Mouse (Mus musculus) midbrain, embryonic 12.5 days (tissue): ENCODE measurements around the gene Srgap1. TPM values are rescaled to one million over a fixed set of nuclear protein-coding genes. Genes with fewer than 3 reads are reported as not detected.

ENCODE experiments used
- ATAC-seq: fragments of 200-750 bp; cut with Nextera tagmentation; 2 replicates; pipeline ENCODE4 v1.8.0; 2017; ENCODE audit warnings: low read depth, moderate TSS enrichment, moderate library complexity; ENCODE audit not compliant: low FRiP score
- H3K27ac ChIP-seq: fragments of 300-500 bp; sonication (generic); replicated peaks from 2 replicates; pipeline ENCODE4 v1.5.1; 2016; ENCODE audit warnings: mild to moderate bottlenecking
- H3K27me3 ChIP-seq: fragments of 300-500 bp; sonication (generic); 2 replicates; pipeline ENCODE4 v1.6.1; 2016; ENCODE audit warnings: mild to moderate bottlenecking
- H3K36me3 ChIP-seq: fragments of 300-500 bp; sonication (generic); 2 replicates; pipeline ENCODE4 v1.6.1; 2016
- H3K4me1 ChIP-seq: fragments of 300-500 bp; sonication (generic); 2 replicates; pipeline ENCODE4 v1.6.1; 2016
- H3K4me2 ChIP-seq: fragments of 300-500 bp; sonication (generic); replicated peaks from 2 replicates; pipeline ENCODE4 v1.6.1; 2016; ENCODE audit warnings: mild to moderate bottlenecking, moderate library complexity
- H3K4me3 ChIP-seq: fragments of 300-500 bp; sonication (generic); 2 replicates; pipeline ENCODE4 v1.5.1; 2016; ENCODE audit warnings: mild to moderate bottlenecking
- H3K9ac ChIP-seq: fragments of 300-500 bp; sonication (generic); replicated peaks from 2 replicates; pipeline ENCODE4 v1.6.1; 2016; ENCODE audit warnings: mild to moderate bottlenecking, moderate library complexity
- H3K9me3 ChIP-seq: fragments of 300-500 bp; sonication (generic); 2 replicates; pipeline ENCODE4 v1.6.1; 2016; ENCODE audit warnings: mild to moderate bottlenecking
- WGBS: fragments of 180-500 bp; shearing (Covaris S2); methylation state at CpG from one replicate; pipeline ENCODE4 v1.1.7; 2016; 5-methylcytosine and 5-hydroxymethylcytosine counted together
- polyA plus RNA-seq: library from polyadenylated mRNA; unstranded; fragments of >200 nt; fragmentation: Nextera tagmentation; extraction: Ambion mirVana; gene quantifications from 2 replicates; pipeline ENCODE4 v1.2.1, GENCODE M21; 2016

Gene Srgap1
- polyA plus RNA-seq, 1 experiment from 2014 or later, result 30.1 TPM

- no peak overlapping the region for H3K27ac ChIP-seq
- H3K27me3 ChIP-seq, result no peaks in the 10 kb centered on the region
- H3K36me3 ChIP-seq, result no peaks in the 10 kb centered on the region
- 56% methylated on average over 4 of the region's 4 CpGs for WGBS
- no peak overlapping the region for H3K4me3 ChIP-seq
- H3K9me3 ChIP-seq, result no peaks in the 10 kb centered on the region
- H3K4me1 ChIP-seq, result no peaks in the 10 kb centered on the region
- no peak overlapping the region for H3K4me2 ChIP-seq
- H3K9ac ChIP-seq, result no peak overlapping the region
- no peak for ATAC-seq
These were observed 60.1 kb downstream of the Srgap1 start for GRCm38 (mm10) chr10:121986997-121987396.

- H3K9ac ChIP-seq, result no peak overlapping the region
- no peak overlapping the region for H3K4me2 ChIP-seq
- H3K4me3 ChIP-seq, result no peak overlapping the region
- no peaks in the 10 kb centered on the region for H3K27me3 ChIP-seq
- peaks cover 3% of the 10 kb centered on the region; the same call in 1 of the 2 replicates for H3K4me1 ChIP-seq
- H3K27ac ChIP-seq, result no peak overlapping the region
- no peaks in the 10 kb centered on the region for H3K9me3 ChIP-seq
- WGBS, result 95% methylated on average over 10 of the region's 10 CpGs
- no peaks in the 10 kb centered on the region for H3K36me3 ChIP-seq
- ATAC-seq, result no peak
These were observed 62.2 kb downstream of the Srgap1 start for GRCm38 (mm10) chr10:121984887-121985286.

GRCm38 (mm10) chr10:121983993-121984610, 63.0 kb downstream of the Srgap1 start:
- no peaks in the 10 kb centered on the region for H3K9me3 ChIP-seq
- no peak overlapping the region for H3K4me3 ChIP-seq
- H3K27me3 ChIP-seq, result no peaks in the 10 kb centered on the region
- H3K4me2 ChIP-seq, result no peak overlapping the region
- peaks cover 3% of the 10 kb centered on the region; the same call in 1 of the 2 replicates for H3K4me1 ChIP-seq
- no peak overlapping the region for H3K9ac ChIP-seq
- no peaks in the 10 kb centered on the region for H3K36me3 ChIP-seq
- H3K27ac ChIP-seq, result no peak overlapping the region
- 79% methylated on average over 10 of the region's 10 CpGs for WGBS
- no peak for ATAC-seq

GRCm38 (mm10) chr10:121975330-121975729, 71.8 kb downstream of the Srgap1 start:
- H3K27me3 ChIP-seq, result no peaks in the 10 kb centered on the region
- H3K36me3 ChIP-seq, result no peaks in the 10 kb centered on the region
- H3K4me3 ChIP-seq, result no peak overlapping the region
- no peak overlapping the region for H3K9ac ChIP-seq
- ATAC-seq, result no peak
- H3K27ac ChIP-seq, result no peak overlapping the region
- H3K9me3 ChIP-seq, result no peaks in the 10 kb centered on the region
- H3K4me2 ChIP-seq, result no peak overlapping the region
- WGBS, result 87% methylated on average over 6 of the region's 6 CpGs
- H3K4me1 ChIP-seq, result peaks cover 10% of the 10 kb centered on the region; the same call in 1 of the 2 replicates

GRCm38 (mm10) chr10:121974591-121974990, 72.5 kb downstream of the Srgap1 start:
- 87% methylated on average over 4 of the region's 4 CpGs for WGBS
- Histone ChIP-seq H3K4me1 (peaks cover 11% of the 10 kb centered on the region; the same call in 1 of the 2 replicates), H3K4me2 (no peak overlapping the region), H3K36me3 (no peaks in the 10 kb centered on the region), H3K27me3 (no peaks in the 10 kb centered on the region), H3K27ac (no peak overlapping the region), H3K9ac (no peak overlapping the region), H3K9me3 (no peaks in the 10 kb centered on the region), H3K4me3 (no peak overlapping the region)
- no peak for ATAC-seq

- WGBS, result 91% methylated on average over 7 of the region's 7 CpGs
- no peak overlapping the region for H3K9ac ChIP-seq
- no peak for ATAC-seq
- no peaks in the 10 kb centered on the region for H3K36me3 ChIP-seq
- H3K27me3 ChIP-seq, result no peaks in the 10 kb centered on the region
- H3K4me3 ChIP-seq, result no peak overlapping the region
- H3K4me2 ChIP-seq, result no peak overlapping the region
- peaks cover 18% of the 10 kb centered on the region for H3K4me1 ChIP-seq
- H3K27ac ChIP-seq, result no peak overlapping the region
- no peaks in the 10 kb centered on the region for H3K9me3 ChIP-seq
These were observed 73.8 kb downstream of the Srgap1 start for GRCm38 (mm10) chr10:121973281-121973680.

- Histone ChIP-seq H3K4me2 (no peak overlapping the region), H3K36me3 (no peaks in the 10 kb centered on the region), H3K4me1 (peaks cover 20% of the 10 kb centered on the region), H3K27ac (no peak overlapping the region), H3K9ac (no peak overlapping the region), H3K9me3 (no peaks in the 10 kb centered on the region), H3K27me3 (no peaks in the 10 kb centered on the region), H3K4me3 (no peak overlapping the region)
- no peak for ATAC-seq
- 86% methylated on average over 10 of the region's 10 CpGs for WGBS
These were observed 74.7 kb downstream of the Srgap1 start for GRCm38 (mm10) chr10:121972249-121972892.

GRCm38 (mm10) chr10:121971658-121972057, 75.5 kb downstream of the Srgap1 start:
- Histone ChIP-seq H3K27ac (peak overlapping the region; percentile 46; the same call in 1 of the 2 replicates), H3K4me1 (peaks cover 20% of the 10 kb centered on the region), H3K9ac (no peak overlapping the region), H3K4me3 (no peak overlapping the region), H3K27me3 (no peaks in the 10 kb centered on the region), H3K9me3 (no peaks in the 10 kb centered on the region), H3K36me3 (no peaks in the 10 kb centered on the region), H3K4me2 (no peak overlapping the region)
- WGBS, result 69% methylated on average over 8 of the region's 8 CpGs
- ATAC-seq, result no peak

GRCm38 (mm10) chr10:121970912-121971311, 76.2 kb downstream of the Srgap1 start:
- Histone ChIP-seq H3K36me3 (no peaks in the 10 kb centered on the region), H3K9ac (no peak overlapping the region), H3K4me1 (peaks cover 20% of the 10 kb centered on the region), H3K9me3 (no peaks in the 10 kb centered on the region), H3K27ac (0 out of 2 replicates have a peak overlapping the region, but pooled peaks have one; percentile 46), H3K4me2 (no peak overlapping the region), H3K27me3 (no peaks in the 10 kb centered on the region), H3K4me3 (no peak overlapping the region)
- 69% methylated on average over 6 of the region's 6 CpGs for WGBS
- no peak for ATAC-seq

GRCm38 (mm10) chr10:121964114-121964513, 83.0 kb downstream of the Srgap1 start:
- 88% methylated on average over 10 of the region's 10 CpGs for WGBS
- no peaks in the 10 kb centered on the region for H3K36me3 ChIP-seq
- no peak for ATAC-seq
- no peak overlapping the region for H3K9ac ChIP-seq
- peaks cover 8% of the 10 kb centered on the region for H3K4me1 ChIP-seq
- no peaks in the 10 kb centered on the region for H3K27me3 ChIP-seq
- H3K27ac ChIP-seq, result no peak overlapping the region
- no peak overlapping the region for H3K4me3 ChIP-seq
- H3K9me3 ChIP-seq, result no peaks in the 10 kb centered on the region
- H3K4me2 ChIP-seq, result no peak overlapping the region

- WGBS, result 79% methylated on average over 4 of the region's 4 CpGs
- Histone ChIP-seq H3K27ac (no peak overlapping the region), H3K9me3 (no peaks in the 10 kb centered on the region), H3K9ac (no peak overlapping the region), H3K4me3 (no peak overlapping the region), H3K27me3 (no peaks in the 10 kb centered on the region), H3K4me2 (no peak overlapping the region), H3K36me3 (no peaks in the 10 kb centered on the region), H3K4me1 (no peaks in the 10 kb centered on the region)
- no peak for ATAC-seq
These were observed 85.1 kb downstream of the Srgap1 start for GRCm38 (mm10) chr10:121962053-121962452.

- ATAC-seq, result no peak
- no peak overlapping the region for H3K27ac ChIP-seq
- no peak overlapping the region for H3K4me2 ChIP-seq
These were observed 85.8 kb downstream of the Srgap1 start for GRCm38 (mm10) chr10:121961121-121961893.

More at GRCm38 (mm10) chr10:121961121-121961893, 85.8 kb downstream of the Srgap1 start:
- Histone ChIP-seq H3K9me3 (no peaks in the 10 kb centered on the region), H3K4me3 (no peak overlapping the region), H3K4me1 (no peaks in the 10 kb centered on the region), H3K27me3 (no peaks in the 10 kb centered on the region), H3K36me3 (no peaks in the 10 kb centered on the region), H3K9ac (no peak overlapping the region)
- 74% methylated on average over 11 of the region's 11 CpGs for WGBS
